Mouse (Mus musculus): ENCODE data around the gene Odam.
A peak's percentile ranks its signal among the peaks of the same experiment; 100 is the strongest.

Odam gene

DNA sequence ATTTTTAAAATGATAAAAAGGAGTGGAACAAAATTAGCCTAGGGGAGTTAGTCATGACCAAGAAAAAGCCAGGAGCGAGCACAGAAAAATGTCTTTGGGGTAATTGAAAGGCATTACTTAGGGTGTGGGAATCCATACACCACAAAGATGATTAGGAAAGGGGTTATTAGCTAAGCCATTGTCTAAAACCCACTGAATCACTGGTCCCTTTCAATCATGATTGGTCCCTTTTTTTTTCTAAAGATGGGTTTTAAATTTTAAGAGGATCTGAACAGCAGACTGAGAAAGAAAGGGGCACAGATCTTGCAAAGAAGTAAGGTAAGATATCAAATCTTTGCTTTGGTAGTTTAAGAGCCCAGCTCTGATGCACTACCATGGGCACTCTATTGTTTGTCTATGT is at the start of gene Odam:
Gene Odam (plus strand): TSS at position 301 of the 400 bp plus-strand sequence.
- DNase-seq (ENCODE audit: low read depth, low spot score): no peak

DNA sequence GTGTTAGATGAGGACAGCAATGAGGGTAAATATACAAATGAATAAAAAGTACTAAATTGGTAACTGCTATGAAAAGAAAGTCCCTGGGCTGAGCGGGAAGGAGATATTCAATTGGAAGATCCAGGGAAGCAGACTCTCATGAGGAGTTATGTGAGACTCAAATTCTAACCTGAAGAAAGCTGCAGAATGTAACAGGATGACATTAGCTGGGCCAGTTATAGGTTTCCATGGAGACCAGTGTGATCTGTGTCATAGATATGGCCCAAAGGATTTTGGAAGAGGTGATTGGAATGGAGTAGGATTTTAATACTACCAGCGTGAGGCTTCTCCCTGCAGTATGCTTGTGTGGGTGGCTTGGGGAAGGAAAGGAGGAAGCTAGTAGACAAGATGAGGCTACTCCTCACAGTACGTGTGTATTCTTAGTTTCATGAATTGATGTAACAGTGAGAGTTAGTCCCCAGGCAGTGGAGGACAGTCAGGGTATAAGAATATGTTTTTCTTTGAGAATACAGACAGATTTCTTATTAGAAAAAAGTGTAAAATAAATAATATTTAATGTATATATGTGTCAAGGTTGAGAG is 29.6 kb upstream of the Odam start:
- DNase-seq (ENCODE audit: low read depth, low spot score): no peak

DNA sequence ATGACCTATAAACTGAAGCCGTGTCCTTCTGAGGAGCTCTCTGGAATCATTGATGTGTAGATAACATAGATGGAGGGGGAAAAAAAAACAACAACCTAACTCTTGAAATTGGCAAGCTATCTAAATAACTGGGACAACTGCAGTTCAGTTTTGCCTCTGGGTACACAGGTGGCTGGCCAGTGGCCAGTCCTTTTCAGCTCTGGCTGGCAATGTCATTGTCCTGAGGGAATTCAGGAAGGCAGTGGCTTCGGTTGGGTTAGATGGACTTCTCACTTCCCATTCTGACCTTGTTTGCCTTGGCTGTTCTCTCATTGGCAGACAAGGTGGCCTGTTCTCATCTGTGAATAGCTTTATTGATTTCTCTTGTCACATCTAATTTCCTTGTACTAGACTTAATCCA is 14.7 kb upstream of the Odam start:
- no peak for DNase-seq (ENCODE audit: low read depth, low spot score)

DNA sequence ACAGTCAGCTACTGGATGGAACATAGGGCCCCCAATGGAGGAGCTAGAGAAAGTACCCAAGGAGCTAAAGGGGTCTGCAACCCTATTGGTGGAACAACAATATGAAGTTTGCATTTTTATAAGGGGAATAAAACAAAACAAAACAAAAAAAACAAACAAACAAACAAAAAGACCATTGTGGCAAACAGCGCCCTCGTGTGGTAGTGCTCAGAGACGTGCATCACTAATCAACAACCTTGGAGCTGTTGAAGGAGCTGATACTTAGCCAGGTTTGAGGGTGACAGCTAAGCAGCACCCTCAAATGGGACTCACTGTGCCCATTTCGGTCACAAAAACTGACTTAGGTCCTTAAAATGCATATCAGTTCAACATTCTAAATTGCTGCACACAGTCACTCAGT is 13.4 kb upstream of the Odam start:
- DNase-seq (ENCODE audit: low read depth, low spot score): peak; percentile 41

DNA sequence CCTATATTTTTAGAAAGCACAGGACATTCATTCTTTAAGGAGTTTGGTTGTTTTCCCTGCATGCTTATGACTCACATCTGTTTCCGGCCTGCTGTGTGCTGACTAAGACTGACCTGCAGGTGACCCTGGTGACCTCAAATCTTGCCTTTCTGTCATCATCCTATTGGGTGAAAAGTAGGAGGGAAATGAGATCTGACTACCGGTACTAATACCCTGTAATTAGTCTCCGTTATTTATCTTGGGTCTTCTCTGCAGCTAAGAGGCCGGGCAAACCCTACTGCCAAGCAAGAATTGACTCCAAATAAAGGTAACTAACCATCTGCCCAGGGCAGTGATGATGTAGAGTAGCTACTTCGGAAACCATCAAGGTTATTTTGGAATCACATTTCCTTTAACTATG is 40.5 kb downstream of the Odam start, which contains the start of gene Csn3:
Gene Csn3 (plus strand): TSS at position 208 of the 400 bp plus-strand sequence.
- peak; percentile 39 for DNase-seq (ENCODE audit: low read depth, low spot score)

DNA sequence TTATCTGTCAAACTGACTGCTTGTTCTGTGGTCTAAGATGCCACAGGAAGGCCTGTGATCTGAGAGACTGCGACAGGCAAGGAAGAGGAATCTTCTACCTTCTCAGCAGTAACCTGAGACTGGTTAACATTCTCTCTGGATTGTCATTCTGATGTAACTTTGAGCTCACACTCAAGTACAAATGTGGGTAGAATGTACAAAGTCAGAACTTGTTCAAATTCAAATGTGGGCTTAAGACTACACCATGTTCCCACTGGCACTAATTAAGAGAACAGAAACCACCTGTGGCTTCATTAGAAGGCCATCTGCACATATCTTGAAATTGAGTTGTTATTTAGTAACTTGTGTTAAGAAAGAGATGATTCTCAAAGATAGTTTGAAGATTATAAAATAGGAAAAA is 46.8 kb downstream of the Odam start:
- DNase-seq (ENCODE audit: low read depth, low spot score): peak; percentile 54

DNA sequence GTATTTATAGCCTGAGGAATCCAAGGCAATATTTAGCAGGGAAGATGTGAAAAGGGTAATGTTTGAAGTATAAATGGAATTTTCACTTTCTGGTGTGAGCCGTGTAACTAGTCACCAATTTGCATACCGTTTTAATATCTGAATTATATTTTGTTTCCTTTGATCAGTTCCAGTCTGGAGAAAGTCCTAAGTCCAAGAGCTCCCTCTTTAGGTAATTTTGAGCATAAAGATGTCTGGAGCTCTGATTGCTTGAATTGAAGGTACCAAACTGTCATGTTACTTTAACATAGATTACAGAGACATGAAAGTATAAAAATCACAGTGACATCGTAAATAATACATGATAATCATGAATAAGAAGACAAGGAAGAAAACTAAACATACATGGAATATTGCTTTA is 55.9 kb downstream of the Odam start:
- DNase-seq (ENCODE audit: low read depth, low spot score): no peak

DNA sequence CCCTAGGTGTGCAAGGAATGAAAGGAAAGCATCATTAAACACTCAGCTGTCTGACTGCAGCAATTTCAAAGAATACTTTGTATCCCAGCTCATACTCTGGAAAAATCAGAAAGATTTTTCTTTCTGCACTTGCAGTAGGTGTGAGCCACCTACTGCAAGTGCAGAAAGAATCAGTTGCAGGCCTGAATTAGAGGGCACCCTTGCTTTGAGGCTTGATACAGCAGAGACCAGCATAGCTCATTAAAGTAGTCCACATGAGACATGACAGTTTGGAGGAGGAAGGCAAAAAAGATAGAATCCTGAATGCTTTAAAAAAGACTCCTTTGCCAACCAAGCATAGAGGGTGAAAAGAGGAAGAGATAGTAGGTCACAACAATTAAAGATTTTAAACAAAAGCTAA is 57.7 kb downstream of the Odam start:
- DNase-seq (ENCODE audit: low read depth, low spot score): no peak
